Mouse (Mus musculus) urinary bladder, adult 2 months (tissue): ENCODE results near the gene Fbln1. TPM values are rescaled to one million over a fixed set of nuclear protein-coding genes. Genes with fewer than 3 reads are reported as not detected.

ENCODE experiments used
- DNase-seq: peaks from one replicate; pipeline ENCODE4 v3.0.0; 2022; ENCODE audit warnings: low spot score
- polyA plus RNA-seq: library from polyadenylated mRNA; depleted of rRNA; stranded (reverse); fragments of >200 nt; gene quantifications from 2 replicates; pipeline ENCODE4 v1.2.3, GENCODE M21; 2012

The Fbln1 gene
- polyA plus RNA-seq, 1 experiment: 489 TPM

DNA sequence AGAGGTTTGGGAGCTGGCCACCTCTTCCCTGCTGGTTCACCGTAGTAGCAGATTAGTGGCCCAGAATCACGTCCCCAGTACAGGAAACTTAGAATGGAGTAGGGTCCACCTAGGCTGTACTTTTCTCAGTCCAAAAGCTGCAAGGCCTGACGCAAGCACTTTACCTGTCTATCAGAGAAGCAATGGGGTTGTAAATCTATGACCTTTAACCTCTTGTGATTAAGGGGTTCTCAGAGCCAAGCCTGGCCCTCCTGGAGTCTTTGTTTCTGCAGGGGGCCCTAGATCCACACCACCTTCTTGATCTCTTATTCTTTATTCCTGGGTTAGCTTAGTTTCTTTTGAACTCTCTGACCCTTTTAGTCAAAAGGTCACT lies 940 bp downstream of the Fbln1 start:
- DNase-seq: no peak

DNA sequence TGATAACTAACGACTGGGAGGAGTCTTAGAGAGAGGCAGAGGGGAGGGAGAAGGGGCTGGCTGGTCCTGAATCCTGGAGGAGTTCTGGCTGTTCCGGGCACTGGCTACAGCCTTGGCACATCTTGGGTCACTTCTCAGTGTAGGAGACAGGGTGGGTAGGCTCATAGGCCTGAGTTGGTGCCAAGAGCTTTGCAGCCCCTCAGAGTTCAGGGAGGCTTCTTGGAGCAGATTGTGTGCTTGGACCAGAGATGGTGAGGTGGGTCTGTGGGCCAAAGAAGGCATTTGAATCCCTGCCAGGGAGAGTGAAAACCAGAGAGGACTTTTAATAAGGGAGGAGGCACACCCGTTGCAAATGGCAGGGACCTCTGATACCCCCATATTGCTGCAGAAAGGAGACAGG lies 1.3 kb downstream of the Fbln1 start:
- no peak for DNase-seq

DNA sequence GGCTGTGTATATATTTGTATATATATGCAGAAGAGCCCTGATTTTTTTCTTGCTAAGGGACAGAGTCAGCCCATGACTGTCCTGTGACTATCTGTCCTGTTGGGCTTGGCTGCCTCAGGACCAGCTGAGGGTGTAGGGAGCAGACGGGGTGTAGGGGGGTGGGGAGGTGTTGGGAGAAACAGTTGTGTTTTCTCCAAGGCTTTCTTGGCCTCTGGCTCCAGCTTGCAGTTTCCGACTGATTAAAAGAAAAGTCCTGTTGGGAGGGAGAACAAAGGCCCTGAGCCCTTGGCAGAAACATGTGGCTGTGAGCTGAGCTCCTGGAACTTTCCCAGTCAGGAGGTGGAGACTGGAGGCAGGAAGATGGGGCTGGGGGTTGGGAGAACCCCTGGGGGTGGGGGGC lies 2.0 kb downstream of the Fbln1 start:
- DNase-seq: no peak

DNA sequence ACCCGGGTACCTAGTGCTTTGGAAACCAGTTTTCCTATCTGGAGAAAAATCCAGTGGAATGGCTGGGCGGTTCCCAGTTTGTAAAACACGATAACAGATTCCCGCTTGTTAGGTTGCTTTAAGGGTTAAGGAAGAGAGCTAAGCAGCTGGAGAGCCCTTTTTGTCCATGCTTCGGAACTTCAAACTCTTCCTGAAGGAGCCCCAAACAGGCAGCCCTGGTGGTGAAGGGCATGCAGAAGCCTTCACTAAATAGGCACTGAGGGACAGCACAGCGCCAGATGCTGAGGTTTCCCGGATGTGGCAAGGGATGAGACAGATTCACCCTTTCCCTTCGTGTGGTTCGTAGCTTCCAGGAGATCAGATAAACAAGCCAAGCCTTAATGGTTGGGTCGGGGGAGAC lies 2.6 kb downstream of the Fbln1 start:
- no peak for DNase-seq

DNA sequence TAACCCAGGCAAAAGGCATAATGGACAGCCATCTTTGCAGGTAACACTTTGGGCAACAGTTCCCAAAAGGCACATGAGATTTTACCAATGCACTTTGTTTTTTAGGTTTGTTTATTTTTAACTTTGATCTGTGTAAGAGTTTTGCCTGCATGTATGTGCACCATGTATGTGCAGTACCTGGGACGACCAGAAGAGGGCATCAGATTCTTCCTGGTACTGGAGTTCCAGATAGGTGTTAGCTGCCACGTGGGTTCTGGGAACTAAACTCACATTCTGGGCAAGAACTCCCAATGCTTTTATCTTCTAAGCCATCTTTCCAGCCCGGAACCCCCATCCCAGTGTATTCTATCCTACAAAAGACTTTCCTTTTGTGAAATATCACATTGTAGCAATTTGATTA lies 3.6 kb downstream of the Fbln1 start:
- no peak for DNase-seq

DNA sequence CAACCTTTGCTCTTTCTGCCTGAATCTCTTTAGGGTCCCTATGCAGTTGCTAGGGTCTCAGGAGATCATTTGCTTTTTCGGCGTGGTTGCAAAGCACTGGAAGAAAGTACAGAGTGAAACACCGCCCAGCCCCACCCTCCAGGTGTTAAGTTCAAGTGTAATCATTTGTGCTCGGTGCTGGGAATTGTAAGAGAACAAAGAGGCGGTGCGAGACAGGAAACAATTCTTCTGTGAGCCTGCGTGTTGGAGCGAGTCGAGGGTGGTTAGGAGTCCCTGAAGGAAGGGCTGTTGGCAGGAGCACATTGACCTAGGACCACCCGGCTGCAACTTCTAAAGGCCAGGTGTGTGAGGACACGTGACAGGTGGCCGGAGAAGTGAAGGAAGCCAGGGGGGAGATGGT lies 4.9 kb downstream of the Fbln1 start:
- DNase-seq: no peak

DNA sequence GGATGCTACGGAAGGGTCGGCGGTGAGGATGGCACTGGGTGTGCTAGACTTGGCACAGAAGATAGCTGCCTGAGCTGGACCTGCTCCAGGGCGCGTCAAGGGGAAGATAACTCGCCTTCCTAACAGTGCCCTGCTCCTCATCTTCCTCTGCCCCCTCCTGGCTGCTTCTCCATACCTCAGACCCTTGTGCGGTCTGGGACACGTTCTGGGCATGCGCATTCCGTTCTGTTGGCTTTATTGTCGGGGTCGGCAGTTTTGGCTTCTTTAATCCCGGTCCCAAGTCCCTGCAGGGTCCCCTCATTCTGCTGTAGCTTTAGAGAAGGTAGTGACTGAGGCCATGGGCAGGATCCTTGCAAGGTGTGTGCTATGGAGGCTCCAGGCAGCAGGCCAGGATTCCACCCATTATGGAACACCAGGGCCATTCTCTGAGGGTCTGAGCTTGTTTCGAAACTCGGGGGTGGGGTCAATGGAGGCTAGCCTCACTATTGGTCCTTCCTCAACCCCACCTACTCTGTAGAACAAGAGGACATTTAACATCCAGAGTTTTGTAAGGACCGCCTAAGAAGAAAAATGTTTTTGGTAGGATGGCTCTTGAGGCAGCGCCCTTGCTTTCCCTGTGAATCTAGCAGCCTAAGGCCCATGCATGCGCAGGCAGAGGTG lies 5.5 kb downstream of the Fbln1 start:
- DNase-seq: no peak

DNA sequence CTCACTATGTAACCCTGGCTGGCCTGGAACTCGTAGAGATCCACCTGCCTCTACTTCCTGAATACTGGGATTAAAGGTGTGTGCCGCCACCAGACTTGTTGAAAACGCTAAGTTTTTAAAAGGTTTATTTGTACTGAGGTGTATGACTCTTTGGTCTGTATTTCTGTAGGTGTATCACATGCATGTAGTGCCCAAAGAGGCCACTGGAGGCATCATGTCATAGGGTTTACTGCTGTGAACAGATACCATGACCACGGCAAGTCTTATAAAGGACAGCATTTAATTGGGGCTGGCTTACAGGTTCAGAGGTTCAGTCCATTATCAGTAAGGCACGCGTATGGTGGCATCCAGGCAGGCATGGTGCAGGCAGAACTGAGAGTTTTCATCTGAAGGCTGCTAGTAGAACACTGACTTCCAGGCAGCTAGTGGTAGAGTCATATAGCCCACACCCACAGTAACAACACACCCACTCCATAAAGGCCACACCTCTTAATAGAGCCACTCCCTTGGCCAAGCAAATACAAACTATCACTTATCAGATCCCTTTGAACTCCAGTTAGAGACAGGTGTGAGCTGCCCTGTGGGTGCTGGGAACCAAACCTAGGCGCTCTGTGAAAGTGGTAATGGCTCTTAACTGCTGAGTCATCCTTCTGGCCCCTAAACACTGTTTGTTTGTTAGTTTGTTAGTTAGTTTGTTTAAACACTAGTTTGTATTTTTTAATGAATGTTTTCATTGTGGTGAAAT lies 10.5 kb downstream of the Fbln1 start:
- no peak for DNase-seq

DNA sequence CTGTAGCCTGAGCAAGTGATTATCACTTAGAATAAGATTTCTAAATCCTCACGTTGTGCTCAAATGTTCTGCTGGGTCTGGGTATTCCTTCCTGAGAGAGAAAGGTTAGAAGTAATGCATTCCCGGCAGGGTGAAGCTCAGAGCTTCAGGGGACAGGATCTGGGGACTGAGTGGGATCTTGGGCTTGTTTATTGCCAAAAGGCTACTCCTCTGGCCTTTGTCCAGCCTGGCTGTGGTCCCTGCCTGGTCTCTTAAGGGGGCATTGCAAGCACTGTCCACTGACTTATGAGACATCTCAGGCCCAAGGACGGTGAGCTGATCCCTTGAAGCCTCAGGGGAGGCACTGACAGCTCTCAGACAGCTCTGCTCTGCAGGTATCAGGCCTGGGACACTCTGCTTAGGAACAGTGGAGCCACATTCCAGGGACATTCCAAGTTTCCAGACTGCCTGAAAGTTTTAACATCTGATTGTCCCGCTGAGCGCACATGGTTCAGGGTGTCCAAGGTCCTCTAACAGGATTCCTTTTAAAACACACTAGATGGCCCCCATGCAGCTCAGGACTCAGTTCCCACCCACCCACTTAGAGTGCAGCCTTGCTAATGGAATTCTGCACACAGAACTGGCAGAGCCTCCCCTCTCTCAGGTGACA lies 13.0 kb downstream of the Fbln1 start:
- DNase-seq: no peak

DNA sequence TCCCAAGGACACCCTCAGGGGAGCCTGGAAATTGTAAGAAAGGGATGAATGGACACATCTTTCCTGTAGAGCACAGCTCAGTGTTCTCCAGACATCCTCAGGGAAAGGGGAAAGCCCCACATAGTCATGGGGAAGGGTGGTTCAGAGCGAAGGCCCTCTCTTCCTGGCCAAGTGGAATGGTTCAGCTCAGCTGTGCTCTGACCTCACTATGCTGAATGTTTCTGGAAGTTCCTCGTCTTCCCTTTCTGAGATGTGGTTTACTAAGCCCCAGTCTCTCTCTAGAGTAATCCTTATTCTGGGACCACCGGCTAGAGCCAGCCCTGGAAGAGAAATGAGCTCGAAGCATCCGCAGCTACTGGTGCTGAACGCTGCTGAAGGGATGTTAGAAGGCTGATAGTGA lies 14.6 kb downstream of the Fbln1 start:
- no peak for DNase-seq

DNA sequence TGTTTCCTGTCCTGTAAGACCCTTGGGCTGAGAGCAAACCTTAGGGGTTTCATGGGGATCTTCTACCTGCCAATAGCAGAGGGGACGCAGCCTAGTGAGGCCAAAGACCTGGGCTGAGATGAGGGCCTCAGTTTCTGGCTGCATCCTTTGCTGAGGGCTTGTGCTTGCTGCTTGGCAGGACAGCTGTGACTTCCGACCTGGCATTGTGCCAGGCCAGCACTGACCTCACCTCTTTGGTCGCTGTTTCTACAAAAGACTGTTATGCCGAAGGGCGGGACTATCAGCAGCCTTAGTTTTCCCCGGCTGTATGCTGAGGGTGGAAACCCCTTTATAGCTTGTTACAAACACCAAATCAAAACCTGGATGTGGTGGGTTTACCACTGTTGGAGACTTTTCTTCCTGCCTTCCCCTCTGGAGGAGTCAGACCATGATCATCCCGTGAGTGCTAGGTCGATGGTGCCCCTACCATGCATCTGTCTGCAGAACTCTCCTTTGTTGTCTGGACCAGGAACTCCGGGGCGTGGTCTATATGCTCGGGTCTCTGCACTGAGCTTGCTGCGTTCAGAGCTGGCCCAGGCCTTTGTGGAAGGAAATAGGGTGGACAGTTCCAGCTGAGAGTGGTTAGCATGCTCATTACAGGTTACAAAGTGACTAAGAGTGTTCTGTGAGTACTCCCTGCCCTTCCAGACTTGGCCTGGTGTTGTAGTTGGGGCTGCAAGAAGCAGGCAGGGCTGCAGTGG lies 15.5 kb downstream of the Fbln1 start:
- no peak for DNase-seq

DNA sequence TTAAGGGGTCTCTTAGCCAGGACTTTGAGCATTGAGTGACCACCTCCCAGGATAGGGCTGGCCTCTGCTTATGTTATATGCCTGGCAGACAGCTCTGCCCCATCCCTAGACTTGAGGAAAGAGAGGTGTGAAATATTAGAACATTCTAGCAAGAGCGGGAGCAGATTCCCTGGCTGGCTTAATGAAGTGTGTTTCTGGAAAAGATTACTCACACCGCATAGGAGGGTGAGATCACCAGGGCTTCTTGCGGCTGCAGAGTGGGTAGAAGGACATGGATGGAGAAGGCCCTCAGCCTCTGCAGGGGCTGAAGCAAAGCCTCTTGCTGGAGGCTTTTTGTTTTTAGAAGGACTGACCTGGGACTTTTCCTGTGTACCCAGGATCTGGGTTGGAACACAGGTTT lies 19.9 kb downstream of the Fbln1 start:
- no peak for DNase-seq

DNA sequence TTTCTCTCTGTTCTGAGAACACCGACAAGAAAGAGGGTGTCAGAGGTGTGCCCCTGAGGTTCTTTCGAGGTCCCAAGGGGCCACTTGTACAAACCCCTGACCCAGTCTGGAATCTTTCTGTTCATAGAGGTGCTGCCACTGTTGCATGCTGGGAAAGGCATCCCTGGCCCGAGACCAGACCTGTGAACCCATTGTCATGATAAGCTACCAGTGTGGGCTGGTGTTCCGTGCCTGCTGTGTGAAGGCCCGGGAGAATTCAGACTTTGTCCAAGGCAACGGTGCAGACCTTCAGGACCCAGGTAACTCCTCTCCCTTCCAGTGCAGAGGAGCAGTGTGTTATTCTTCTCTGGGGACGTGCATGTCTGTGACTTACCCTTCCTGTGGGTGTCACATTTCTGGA lies 21.1 kb downstream of the Fbln1 start:
- DNase-seq: no peak

DNA sequence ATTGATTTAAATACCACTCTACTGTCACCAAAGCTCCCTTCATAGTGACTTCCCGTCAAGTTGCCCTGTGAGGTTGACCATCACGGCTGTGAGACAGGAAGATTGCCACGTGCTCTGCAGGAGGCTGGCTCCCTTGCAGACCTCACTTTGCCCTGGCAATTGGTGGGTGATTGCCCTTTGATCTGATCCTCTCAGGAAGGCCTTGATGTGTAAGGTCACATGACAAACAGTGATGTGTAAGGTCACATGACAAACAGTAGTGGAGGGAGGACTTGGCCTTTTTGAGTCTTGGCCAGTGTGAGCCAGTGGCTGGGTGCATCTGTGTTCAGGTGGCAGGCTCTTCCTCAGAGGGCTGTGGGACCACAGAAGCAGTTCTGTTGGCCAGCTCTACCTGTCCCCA lies 22.8 kb downstream of the Fbln1 start:
- no peak for DNase-seq

DNA sequence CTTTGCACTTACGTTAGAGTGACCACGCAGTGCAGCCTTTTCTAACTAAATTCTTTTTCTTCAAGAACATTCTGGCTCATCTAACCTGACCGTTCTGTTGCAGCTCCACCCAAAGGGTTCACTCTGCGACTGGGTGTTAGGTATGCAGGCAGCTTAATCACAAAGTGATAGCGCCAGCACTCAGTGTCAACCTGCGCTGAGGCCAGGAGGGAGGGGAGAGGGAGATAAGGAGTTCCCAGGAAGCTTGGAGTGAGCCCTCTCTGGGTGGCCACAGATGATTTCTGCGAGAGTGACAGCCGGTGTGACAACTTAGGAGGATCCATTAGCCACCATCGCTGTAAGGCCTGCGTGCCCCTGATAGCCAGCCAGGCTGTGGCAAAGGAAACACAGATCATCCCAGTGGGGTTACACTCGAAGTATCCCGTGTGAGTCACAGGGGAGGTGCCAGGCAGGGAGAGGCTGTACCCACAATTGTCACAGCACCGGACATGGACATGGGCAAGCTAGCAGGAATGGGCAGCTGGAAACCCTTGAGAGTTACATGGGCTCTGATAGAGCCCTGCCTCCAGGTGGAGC lies 24.3 kb downstream of the Fbln1 start:
- DNase-seq: no peak

DNA sequence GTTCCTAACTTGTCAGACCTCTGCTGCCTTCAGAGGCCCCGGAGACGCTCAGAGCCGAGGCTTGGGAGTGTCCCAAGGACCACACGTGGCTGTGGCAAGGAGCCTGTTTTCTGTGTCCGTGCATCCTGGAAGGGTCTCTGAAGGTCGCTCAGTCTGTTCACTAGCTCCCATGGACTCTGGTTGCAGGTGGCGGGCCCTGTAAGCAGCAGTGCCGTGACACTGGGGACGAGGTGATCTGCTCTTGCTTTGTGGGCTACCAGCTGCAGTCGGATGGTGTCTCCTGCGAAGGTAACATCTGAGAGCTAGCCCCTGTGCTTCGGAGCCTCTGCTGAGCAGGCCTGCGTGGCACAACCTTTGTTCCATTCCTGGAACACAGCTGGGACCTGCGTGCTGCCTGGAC lies 24.9 kb downstream of the Fbln1 start:
- no peak for DNase-seq

DNA sequence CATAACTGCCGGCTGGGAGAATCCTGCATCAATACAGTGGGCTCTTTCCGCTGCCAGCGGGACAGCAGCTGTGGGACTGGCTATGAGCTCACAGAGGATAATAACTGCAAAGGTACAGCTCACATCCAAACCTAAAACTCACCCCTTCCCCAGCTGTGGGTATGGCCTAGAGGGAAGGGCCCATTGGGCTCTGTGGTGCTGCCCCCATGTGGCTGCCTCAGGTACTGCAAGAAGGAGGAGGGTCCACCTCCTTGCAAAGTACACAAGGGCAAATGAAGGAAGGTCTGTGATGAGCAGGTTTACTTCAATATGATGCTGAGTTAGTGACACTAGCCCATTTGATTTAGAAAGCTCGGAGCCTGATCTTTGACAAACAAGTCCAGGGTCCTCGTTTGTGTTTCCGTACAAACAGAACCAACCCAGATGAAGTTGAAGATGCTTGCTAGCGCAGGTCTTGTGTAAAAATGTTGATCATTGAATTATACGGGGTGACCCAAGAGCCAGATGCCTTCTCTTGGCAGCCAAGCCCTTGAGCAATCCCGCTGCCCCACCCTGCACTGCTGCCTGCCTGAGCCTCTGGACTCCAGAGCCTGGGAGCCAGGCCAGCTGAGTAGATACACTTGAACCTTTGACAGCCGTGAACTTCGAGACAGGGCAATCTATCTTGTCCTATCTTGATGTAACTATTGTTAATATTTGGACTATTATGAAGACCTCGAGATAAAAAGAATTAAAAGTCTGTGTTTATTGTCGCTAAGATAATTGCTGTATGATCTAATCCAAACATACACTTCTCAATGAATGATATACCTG lies 25.9 kb downstream of the Fbln1 start:
- peak; percentile 65 for DNase-seq

DNA sequence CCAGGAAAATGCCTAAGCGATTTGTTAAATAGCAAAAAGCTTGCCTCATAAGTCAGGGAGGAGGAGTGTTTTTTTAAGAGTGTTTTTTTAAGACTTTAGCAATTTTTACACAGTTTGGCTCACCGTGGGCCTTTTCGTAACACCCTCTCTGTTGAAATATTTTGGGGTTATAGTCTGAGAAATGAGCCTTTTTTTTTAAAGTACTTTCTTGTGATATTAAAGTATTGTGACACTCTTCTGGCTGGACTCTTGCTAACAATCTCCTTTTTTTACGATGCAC lies 26.4 kb downstream of the Fbln1 start:
- DNase-seq: no peak

DNA sequence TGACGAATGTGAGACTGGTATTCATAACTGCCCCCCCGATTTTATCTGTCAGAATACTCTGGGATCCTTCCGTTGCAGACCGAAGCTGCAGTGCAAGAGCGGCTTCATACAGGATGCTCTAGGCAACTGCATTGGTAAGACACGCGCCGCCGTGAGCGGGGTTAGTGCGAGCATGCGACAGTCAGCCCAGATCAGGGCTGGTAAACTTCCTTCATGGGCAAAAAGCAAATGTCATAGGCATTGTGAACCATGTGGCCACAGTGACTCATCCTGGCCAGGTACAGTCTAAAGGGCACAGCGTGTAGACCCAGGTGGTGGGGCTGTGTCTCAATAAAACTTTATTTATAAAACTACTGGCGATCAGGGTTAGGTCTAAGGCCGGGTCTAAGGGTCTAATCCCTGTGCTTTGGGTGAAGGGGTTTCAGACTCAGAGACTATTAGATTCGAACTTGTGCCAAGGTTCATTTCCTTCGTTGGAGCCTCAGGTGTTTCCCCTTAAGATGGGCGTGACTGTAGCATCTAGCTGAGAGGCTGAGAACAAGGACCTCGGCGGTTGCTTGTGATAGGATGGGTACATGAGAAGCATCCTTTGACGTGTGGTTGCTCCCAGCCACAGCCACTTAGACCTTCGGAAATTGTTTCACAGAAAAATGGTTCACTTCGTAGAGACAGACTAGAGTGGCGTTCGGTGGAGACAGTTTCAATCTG lies 26.9 kb downstream of the Fbln1 start:
- no peak for DNase-seq

DNA sequence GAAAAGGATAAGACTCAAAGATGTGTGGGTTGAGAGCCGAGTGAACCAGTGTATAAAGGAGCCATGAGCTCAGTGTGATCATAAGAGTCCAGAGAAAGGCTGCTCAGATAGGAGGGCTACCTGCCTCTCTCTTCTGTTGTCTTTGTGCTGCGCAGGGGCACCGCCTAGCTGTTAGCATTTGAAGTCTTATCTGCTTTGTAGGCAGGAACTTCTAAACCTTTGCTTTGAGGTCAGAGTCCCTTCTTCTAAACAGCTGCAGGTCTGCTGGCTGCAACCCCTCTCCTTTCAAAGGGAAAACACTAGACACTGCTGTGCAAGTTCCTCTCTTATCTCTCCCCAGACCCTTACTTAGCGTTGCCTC lies 27.5 kb downstream of the Fbln1 start:
- no peak for DNase-seq

DNA sequence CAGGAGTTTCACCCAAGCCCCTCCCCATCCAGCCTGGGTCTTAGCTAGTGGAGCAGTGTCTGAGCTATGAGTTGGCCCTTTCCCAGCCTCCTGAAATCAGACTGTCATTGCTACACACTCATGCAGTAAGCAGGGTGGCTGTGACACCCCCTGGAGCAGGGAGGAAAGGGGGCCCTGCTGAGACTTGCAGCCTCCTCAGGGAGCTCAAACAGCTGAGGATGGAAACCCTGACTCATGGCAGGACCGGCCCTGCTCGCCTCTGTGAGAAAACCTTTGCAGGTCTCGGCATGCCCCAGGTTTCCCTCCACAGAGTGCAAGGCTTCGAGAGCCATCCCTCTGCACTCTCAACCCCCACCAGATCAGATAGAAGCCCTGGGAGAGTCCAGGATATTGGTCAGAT lies 27.9 kb downstream of the Fbln1 start:
- no peak for DNase-seq
